Mouse (Mus musculus) heart, embryonic 15.5 days (tissue): ENCODE data around the gene Xrcc2. TPM values are rescaled to one million over a fixed set of nuclear protein-coding genes. Genes with fewer than 3 reads are reported as not detected.

Source experiments
- polyA plus RNA-seq: library from polyadenylated mRNA; unstranded; fragments of >200 nt; fragmentation: Nextera tagmentation; extraction: Ambion mirVana; gene quantifications from 2 replicates; pipeline ENCODE4 v1.2.1, GENCODE M21; 2015

Gene Xrcc2
- polyA plus RNA-seq, 1 experiment from 2014 or later = 5.7 TPM

Other genes with a start within 250 kb of the Xrcc2 start
- gene Kmt2c, start 207.0 kb downstream of the Xrcc2 start, polyA plus RNA-seq = 7.3 and 8.7 TPM in 2 replicates
- 0.15 TPM in 1 of 2 replicates, not detected in the other for gene Cct8l1, start 189.8 kb downstream of the Xrcc2 start, polyA plus RNA-seq
- 28.6 and 29.7 TPM in 2 replicates for gene Actr3b, start 54.2 kb upstream of the Xrcc2 start, polyA plus RNA-seq
- not detected in 2 replicates for gene Gm21663, start 236.6 kb upstream of the Xrcc2 start, polyA plus RNA-seq
- gene Gm21671, start 248.6 kb upstream of the Xrcc2 start, polyA plus RNA-seq = 0.10 TPM in 1 of 2 replicates, not detected in the other